Mouse (Mus musculus) urinary bladder, postnatal 36 days (tissue): ENCODE results near the gene Tet3.

Experiments
- DNase-seq, 2 experiments: peaks; one replicate each; pipeline ENCODE4 v3.0.0; 2022; ENCODE audit warnings: low spot score in 2 of 2, mixed read lengths in 1 of 2

Gene Tet3

DNA sequence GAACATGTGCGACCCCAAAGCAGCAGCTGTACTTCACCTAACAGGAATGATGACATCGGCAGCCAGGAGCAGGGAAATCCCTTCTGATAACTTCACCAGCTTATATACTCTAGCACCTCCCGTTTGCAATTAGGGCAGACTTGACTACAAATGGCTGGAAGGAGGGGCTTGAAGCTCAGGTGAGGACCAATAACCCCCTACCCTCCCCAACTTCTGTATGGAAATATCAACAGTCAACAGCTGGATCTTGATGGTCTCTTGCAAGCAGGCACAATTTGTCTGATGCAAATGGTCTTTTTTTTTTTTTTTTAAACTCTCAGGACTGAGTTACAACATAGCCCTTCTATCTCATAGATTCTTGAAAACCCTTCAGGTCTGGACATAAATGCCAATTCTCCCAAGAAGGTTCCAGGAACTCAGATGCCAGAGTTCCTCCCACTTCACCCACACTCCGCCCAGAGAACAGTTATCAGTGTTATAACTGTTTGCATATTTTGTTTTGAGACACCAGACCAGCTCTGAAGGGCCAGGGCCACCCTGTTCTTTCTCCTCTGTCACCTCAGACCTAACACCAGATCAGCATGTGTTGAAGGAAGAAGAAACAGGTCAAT is at the start of gene Tet3:
Gene Tet3 (minus strand): TSS at position 51 of the 611 bp plus-strand sequence.
- no peak for DNase-seq

GRCm38 (mm10) chr6:83507168-83507546 is 48.3 kb upstream of the Tet3 start:
- no peak for DNase-seq

- peak; percentile 93 to 97 for DNase-seq
Measured at GRCm38 (mm10) chr6:83506258-83507167, 47.6 kb upstream of the Tet3 start, which contains the start of gene Dguok. TSS of gene Dguok (minus strand) at chr6:83506969.

DNA sequence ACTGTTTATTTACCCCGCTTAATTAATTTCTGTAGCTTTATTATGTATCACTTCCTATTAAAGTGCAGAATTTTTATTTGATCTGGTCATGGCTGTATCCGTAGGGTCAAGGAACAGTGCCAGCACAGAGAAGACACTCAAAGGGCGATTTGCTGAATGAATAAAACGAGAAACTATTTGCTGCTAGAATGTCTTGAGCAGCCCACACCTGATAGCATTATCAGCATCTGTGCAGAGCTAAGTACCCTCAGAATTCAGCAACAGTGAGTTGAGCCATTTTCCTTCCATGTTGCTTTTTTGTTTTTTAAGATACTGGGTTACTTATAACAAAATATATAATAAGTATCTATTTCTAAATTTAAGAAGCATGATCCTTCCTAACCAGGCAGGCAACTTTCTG is 46.7 kb upstream of the Tet3 start:
- no peak for DNase-seq

DNA sequence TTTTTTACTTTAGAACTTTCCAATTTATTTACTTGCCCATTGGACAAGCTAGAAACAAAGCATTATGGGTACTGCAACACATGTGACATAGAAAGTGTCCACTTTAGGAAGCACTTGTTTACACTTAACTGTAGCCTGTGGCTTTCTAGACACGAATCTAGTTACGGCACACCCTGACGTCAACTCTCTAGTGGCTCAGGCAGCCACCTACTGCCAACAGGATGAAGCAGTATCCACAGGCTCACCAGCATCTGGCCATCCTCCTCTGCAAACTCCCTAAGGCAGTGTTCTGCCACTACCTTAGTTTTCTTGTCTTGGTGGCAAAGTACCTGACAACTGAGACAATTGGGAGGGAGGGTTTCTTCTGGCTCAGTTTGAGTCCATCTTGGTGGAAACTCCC is 44.5 kb upstream of the Tet3 start:
- DNase-seq: no peak

GRCm38 (mm10) chr6:83502656-83503055 is 43.8 kb upstream of the Tet3 start:
- peak in 1 of 2 experiments; percentile 17 for DNase-seq

DNA sequence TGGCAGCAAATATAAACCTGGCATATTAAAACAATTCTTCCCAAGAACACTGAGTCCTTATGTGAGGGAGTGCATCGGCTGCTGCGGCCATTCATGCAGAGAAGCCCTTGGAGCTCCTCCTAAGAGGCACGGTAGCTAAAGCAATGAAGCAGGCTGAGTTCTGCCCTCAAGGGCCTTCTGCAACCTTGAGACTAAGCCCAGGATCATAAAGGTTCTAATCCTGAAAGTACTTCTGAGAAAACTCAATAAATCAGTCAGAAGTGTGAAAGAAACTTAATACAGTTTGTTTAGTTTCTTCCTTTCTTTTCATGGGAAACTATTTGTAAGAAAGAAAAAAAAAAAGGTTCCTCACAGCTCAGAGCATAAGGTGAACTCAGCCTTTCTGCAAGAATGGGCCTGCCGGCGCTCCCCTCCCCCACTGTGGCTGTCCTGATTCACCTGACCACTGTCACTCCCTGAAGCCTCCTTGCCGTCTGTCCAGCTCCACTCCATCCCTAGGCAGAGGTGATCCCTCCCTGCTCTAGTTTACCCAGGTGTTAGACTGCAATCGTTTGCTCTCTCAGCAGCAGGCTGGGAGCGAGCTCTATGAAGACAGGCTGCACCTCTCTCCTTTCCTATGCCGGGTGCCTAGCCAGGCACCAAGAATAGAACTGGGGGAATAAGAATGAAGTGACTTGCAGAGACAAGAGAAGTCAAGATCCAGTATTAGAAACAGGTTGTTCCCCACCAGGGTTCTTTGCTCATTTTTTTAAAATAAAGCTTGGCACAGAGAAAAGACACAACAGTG is 42.8 kb upstream of the Tet3 start:
- DNase-seq: no peak

GRCm38 (mm10) chr6:83500462-83500861 is 41.6 kb upstream of the Tet3 start:
- DNase-seq: no peak

- no peak for DNase-seq
Measured at GRCm38 (mm10) chr6:83499078-83499477, 40.2 kb upstream of the Tet3 start.

DNA sequence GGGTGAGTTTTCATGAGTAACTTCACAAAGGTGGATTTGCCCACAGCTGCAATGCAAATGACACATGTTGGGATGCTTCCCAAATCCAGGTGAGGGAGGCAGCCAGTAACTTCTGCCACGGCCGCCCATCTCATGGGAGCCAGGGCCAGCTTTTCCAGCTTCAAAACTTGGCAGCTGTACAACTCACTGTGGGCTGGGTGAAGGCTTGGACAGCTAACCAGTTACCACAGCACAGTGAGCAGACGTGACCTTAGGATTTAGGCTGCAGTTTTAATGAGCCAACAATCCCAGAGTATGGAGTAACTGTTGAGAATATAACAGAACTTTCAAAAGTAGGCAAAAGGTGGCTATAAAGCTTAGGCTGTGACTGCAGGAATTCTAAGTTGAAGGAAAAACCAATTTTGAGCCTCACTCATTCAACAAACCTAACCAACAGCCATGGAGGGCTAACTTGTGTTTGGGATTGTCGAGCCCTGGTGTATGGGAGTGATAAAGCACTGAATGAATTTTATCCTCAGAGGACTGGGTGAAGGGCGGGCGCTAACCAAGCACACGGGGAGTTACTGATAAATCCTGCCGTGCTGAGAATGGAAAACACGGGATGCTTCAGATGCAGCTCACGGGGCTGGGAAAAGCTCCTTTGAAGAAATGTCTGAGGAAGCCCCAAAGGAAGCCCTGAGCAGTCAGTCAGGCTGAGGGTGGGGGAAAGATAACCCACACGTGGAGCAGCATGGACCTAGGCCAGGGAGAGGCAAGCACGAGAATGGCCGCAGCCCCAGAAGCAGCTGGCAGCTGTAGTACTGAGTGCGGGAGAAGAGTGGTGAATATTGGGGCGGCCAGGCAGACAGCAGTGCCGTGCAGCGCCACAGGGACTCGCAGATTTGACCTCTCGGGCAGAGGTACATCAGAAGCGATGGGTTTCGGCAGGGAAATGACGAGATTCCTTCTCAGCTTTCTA is 38.1 kb upstream of the Tet3 start:
- DNase-seq: peak in 1 of 2 experiments; percentile 29

DNA sequence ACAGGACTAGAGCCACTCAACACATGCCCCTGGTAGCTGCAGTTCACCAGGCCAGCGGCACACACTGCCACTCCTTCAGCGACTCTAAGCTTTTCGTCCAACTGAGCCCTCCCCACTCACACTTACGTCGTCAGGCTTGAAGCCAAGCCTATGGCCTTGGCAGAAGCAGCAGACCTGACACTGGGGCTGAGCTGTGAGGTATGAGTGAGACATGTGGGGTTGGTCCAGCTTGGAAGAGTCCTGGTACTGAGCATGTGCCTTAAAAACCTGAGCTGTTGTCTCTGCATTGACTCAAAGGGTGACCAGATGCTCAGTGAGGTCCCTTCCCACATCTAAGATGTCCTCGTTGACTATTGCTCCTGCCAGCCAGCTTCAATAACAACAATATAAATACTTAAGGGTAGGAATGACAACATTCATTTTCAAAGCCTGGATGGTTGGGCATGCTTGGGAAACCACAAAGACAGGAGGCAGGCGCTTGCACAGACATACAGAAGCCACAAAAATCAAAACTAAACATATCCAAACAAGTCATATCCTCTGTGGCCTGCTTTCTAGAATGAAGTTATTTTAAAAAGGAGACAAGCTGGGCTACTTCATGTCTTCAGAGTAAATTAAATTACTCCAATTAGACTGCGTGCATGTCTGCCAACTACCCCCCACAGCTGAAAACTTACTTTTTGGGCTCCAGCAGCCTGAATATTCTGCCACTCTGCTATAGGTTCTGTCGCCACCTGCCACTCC is 37.3 kb upstream of the Tet3 start:
- DNase-seq: no peak

DNA sequence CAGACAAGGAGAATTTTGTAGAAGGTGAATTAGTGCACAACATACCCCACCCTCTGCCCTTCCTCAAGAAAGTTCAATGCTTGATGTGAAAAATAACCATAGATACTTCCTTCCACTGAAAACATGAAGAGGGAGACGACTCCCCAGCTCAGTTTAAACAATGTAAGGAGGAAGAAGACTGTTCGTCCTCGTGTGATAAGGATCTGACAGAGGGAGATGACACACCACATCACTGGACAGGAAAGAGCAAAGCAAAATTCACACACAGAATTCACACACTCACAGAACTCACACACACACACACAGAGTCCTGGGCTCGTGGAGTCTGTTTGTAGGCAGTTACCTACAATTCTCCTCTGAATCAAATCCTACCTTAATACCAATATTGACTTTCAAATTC is 31.7 kb upstream of the Tet3 start:
- no peak for DNase-seq

DNA sequence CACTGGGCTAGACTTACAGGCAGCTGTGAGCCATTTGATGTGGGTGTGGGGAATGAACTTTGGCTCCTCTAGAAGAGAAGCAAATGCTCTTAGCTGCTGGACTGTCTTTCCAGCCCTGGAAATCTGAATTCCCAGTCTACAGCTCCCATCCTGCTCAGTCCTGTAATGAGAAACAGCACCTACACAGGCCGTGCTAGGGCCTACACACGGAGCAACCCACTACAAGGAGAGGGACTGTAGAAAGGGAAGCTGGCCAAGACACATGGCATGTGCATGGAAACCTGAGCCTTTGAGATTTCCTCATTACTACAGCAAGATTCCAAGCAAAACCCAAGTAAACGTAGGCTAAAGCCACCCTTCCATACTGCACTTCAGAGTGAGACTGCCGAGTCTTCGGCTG is 29.3 kb upstream of the Tet3 start:
- no peak for DNase-seq

- no peak for DNase-seq
Measured at GRCm38 (mm10) chr6:83487298-83487697, 28.4 kb upstream of the Tet3 start.

DNA sequence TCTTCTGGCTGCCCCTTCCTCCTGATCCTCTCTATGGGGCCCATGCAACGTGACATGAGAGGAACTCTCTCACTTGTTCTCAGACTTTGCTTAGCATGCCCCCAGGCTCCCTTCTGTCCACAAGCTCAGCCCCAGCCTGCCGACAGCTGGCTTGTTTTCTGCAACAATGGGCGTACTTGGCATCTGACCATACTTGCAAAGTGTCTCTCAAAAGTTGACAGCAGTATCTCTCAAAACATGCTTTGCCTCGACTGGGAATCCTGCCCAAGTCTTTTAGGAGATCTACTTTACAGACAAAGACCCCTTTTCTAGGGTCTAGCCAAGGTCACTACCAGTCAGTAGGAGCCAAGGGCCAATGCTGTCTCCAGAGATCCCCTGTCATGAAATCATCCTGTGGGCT is 27.0 kb upstream of the Tet3 start:
- no peak for DNase-seq

DNA sequence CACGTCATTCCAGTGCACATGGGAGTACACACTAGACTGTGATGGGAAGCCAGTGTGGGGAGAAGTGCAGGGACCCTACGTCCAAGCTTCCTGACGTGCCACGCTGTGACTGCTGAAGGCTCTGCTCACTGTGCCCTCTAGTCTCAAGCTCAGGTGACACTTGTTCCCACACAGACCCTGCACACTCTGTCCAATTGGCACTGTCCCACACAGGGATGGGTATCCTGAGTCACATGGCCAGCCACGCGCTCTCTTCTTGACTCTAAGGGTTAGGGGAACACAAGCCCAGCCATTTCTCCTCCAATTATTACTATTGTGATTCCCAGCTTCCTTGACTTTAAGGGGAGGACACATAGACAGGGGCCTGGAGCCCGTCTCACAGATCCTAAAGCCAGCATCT is 24.9 kb upstream of the Tet3 start:
- no peak for DNase-seq

DNA sequence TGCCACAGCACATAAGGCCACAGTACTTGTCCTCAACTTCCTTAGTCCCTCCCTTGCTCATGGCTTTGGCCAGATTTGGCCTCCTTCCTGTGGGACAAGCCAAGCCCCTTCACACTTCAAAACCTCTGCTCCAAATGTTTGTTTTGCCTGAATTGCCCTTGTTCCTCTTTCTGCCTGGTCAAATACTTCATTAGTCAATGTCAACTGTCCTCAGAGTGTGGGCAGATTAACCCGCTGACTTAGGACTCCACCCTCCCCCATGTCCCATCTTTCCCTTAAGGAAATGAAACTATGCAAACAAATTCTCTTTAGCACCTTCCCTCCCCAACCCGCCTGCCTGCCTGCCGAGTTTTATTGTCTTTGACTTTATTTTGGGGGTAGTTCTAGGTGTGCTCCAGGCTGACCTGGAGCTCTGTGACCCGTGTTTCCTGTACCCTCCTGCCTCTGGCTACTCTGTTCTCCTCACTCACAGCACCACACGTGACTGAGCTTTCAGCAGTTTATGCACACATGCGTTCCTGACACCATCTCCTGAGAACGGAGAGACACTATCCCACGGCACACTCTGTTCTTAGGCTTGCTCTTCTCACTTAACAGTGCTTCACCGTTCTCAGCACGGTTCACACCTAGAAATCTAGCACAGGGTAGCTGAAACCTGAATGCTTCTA is 23.7 kb upstream of the Tet3 start:
- no peak for DNase-seq

- DNase-seq: no peak
Measured at GRCm38 (mm10) chr6:83480019-83480655, 21.3 kb upstream of the Tet3 start.

DNA sequence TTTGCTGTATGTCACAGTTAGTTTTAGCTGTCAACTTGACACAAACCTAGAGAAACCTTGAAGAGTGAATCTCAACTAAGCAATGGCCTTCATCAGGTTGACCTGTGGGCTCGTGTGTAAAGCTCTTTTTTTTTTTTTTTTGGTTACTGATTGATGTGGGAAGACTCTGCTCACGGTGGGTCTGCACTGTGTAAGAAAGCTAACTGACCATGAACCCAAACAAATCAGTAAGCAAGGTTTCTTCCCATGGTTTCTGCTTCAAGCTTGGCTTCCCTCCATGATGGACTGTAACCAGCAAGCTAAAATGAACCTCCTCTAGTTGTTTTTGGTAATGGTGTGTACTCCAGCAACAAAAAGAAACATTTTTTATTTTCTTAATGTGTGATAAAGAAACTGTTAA is 20.3 kb upstream of the Tet3 start:
- no peak for DNase-seq
